Mouse (Mus musculus): ENCODE measurements around the gene Hist1h2bn. TPM values are rescaled to one million over a fixed set of nuclear protein-coding genes. Genes with fewer than 3 reads are reported as not detected.
"Not testable (repeated sequence)": the region's sequence is repeated elsewhere in the genome, so short reads cannot be mapped to it uniquely, and the experiment has no call there.

Gene Hist1h2bn
- polyA plus RNA-seq, 1 experiment from 2014 or later = 5.8 TPM

DNA sequence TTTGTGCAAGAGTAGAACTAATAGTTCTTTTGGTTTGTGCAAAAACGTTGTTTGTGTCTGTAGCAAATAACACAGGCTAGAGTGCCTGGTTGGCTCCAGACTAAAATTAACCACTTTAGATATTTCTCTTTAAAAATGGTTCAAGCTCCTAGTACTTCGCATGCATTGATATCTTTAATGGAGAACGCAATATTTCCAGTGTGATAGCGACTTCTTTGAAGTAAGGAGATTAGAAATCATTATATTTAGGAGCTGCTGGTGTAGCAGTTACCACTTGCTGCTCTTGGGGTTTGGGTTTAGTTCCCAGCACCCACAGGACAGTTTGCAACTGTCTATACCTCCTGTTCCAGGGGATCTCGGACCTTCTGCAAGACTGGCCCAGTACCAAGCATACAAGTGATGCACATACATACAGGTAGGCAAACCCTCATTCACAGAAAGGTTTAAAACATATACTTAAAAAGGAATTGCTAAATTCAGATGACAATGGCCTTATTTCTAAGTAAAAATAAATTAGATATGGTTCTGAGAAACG lies 27.2 kb downstream of the Hist1h2bn start:
- H3K4me1 ChIP-seq (replicated peaks; ENCODE audit: control insufficient read depth, insufficient read depth, low read length) = peaks cover 30% of the 10 kb centered on the region
- H3K36me3 ChIP-seq (ENCODE audit: control insufficient read depth, insufficient read depth, low read length) = no peaks in the 10 kb centered on the region
- WGBS = 40% methylated on average over 6 of the region's 6 CpGs
- H3K27me3 ChIP-seq (ENCODE audit: control insufficient read depth, insufficient read depth, low read depth, low read length) = no peaks in the 10 kb centered on the region
- peak overlapping the region; percentile 98 for H3K27ac ChIP-seq (ENCODE audit: low read length)
- H3K4me2 ChIP-seq (ENCODE audit: low read depth, low read length) = peak overlapping the region; percentile 77
- no peaks in the 10 kb centered on the region for H3K9me3 ChIP-seq (ENCODE audit: control insufficient read depth, low read length)
- ATAC-seq (ENCODE audit: low read depth) = no peak
- H3K4me3 ChIP-seq (ENCODE audit: low read length) = peak overlapping the region; percentile 72
- H3K9ac ChIP-seq (ENCODE audit: low read length) = peak overlapping the region; percentile 89

- H3K36me3 ChIP-seq (ENCODE audit: control insufficient read depth, insufficient read depth, low read length) = no peaks in the 10 kb centered on the region
- peaks cover 31% of the 10 kb centered on the region for H3K4me1 ChIP-seq (replicated peaks; ENCODE audit: control insufficient read depth, insufficient read depth, low read length)
- ATAC-seq (ENCODE audit: low read depth) = no peak
- 81% methylated on average over 1 of the region's 1 CpGs for WGBS
- H3K9ac ChIP-seq (ENCODE audit: low read length) = no peak overlapping the region
- no peaks in the 10 kb centered on the region for H3K27me3 ChIP-seq (ENCODE audit: control insufficient read depth, insufficient read depth, low read depth, low read length)
- no peak overlapping the region for H3K4me3 ChIP-seq (ENCODE audit: low read length)
- H3K4me2 ChIP-seq (ENCODE audit: low read depth, low read length) = no peak overlapping the region
- H3K9me3 ChIP-seq (ENCODE audit: control insufficient read depth, low read length) = no peaks in the 10 kb centered on the region
- no peak overlapping the region for H3K27ac ChIP-seq (ENCODE audit: low read length)
Observed at GRCm38 (mm10) chr13:21781639-21782038, 27.7 kb downstream of the Hist1h2bn start.

DNA sequence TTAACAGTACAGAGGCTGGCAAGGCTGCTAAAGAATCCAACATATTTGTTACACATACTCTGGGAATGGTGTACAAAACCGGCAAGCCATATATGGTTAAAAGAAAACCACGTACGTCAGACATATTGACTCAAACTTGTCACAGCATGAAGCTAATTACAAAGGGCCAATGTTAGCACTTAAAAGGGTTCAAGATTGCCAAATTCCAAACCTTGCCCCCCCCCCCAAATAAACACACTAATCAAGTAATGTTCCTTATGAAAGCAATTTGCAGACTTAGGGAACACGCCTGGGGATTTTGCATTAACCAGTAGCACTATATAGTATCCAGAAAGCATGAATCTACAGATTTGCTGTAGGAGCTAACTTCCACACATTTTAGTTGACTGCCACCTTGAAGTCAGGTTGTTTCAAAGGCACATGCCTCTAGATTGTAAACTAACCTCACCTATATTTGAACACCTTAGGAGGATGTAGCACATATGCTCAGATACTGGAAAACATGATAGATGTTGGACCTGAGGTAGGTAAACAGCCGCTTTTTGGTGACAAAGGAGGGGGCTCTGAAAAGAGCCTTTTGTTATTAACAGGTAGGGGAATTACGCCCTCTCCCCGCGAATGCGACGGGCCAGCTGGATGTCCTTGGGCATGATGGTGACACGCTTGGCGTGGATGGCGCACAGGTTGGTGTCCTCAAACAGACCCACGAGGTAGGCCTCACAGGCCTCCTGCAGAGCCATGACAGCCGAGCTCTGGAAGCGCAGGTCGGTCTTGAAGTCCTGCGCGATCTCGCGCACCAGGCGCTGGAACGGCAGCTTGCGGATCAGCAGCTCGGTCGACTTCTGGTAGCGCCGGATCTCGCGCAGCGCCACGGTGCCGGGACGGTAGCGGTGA lies 28.7 kb downstream of the Hist1h2bn start:
- Histone ChIP-seq H3K9ac (ENCODE audit: low read length) (peak overlapping the region; percentile 60), H3K4me3 (ENCODE audit: low read length) (peak overlapping the region; percentile 41), H3K4me2 (ENCODE audit: low read depth, low read length) (peak overlapping the region; percentile 69), H3K27ac (ENCODE audit: low read length) (peak overlapping the region; percentile 94), H3K4me1 (replicated peaks; ENCODE audit: control insufficient read depth, insufficient read depth, low read length) (peaks cover 31% of the 10 kb centered on the region)
- not testable (repeated sequence) for H3K27me3 ChIP-seq (ENCODE audit: control insufficient read depth, insufficient read depth, low read depth, low read length); ATAC-seq (ENCODE audit: low read depth); H3K9me3 ChIP-seq (ENCODE audit: control insufficient read depth, low read length); H3K36me3 ChIP-seq (ENCODE audit: control insufficient read depth, insufficient read depth, low read length)
- 1% methylated on average over 16 of the region's 35 CpGs for WGBS

DNA sequence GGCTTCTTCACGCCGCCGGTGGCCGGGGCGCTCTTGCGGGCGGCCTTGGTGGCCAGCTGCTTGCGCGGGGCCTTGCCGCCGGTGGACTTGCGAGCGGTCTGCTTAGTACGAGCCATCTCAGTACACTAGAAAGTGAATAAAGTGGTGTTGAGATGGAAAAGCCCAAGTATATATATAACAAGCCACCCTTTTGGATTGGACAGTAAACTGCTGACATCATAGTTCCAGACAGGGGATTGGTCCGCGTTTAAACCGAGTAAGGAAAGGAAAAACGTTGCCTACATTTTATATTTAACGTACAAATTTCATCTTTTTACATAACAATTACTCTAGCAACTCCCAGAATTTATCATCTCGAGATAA lies 29.3 kb downstream of the Hist1h2bn start, which contains the start of gene Hist1h3i:
TSS of gene Hist1h3i (minus strand) at position 116 of the 363 bp plus-strand sequence.
- Histone ChIP-seq H3K9ac (ENCODE audit: low read length) (peak within 1 kb of the TSS; percentile 61), H3K4me1 (replicated peaks; ENCODE audit: control insufficient read depth, insufficient read depth, low read length) (peaks cover 32% of the 10 kb centered on the region), H3K36me3 (ENCODE audit: control insufficient read depth, insufficient read depth, low read length) (no peaks in the 10 kb centered on the region), H3K27ac (ENCODE audit: low read length) (peak within 1 kb of the TSS; percentile 94), H3K4me2 (ENCODE audit: low read depth, low read length) (peak within 1 kb of the TSS; percentile 69), H3K4me3 (ENCODE audit: low read length) (peak within 1 kb of the TSS; percentile 41), H3K27me3 (ENCODE audit: control insufficient read depth, insufficient read depth, low read depth, low read length) (no peaks in the 10 kb centered on the region), H3K9me3 (ENCODE audit: control insufficient read depth, low read length) (no peaks in the 10 kb centered on the region)
- peak; percentile 69 for ATAC-seq (ENCODE audit: low read depth)
- under 1% methylated on average over 11 of the region's 20 CpGs for WGBS

DNA sequence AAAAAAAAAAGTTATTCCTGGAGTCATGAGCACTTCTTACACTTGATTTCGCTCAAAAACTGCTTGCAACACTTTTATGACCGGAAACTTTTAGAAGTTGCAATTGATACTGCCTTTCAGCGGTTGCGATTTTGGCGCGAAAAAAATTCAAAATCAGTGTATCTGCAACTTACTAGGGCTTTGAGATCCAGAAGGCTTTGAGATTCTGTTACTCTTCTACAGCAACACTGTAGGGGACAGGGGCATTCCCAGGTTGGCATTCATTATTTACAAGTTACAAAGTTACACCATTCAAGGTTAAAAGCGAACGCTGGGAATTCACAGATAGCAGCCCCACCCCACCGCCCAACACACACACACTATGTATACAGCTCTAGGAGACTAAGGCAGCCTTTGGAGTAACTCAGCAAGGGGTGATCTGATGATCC lies 29.8 kb downstream of the Hist1h2bn start:
- Histone ChIP-seq H3K4me3 (ENCODE audit: low read length) (peak overlapping the region; percentile 41), H3K9me3 (ENCODE audit: control insufficient read depth, low read length) (no peaks in the 10 kb centered on the region), H3K27ac (ENCODE audit: low read length) (peak overlapping the region; percentile 94), H3K4me2 (ENCODE audit: low read depth, low read length) (peak overlapping the region; percentile 66), H3K36me3 (ENCODE audit: control insufficient read depth, insufficient read depth, low read length) (no peaks in the 10 kb centered on the region), H3K4me1 (replicated peaks; ENCODE audit: control insufficient read depth, insufficient read depth, low read length) (peaks cover 32% of the 10 kb centered on the region), H3K9ac (ENCODE audit: low read length) (peak overlapping the region; percentile 61), H3K27me3 (ENCODE audit: control insufficient read depth, insufficient read depth, low read depth, low read length) (no peaks in the 10 kb centered on the region)
- WGBS = 1% methylated on average over 9 of the region's 9 CpGs
- ATAC-seq (ENCODE audit: low read depth) = no peak

GRCm38 (mm10) chr13:21784311-21784710 lies 30.4 kb downstream of the Hist1h2bn start:
- no peaks in the 10 kb centered on the region for H3K9me3 ChIP-seq (ENCODE audit: control insufficient read depth, low read length)
- H3K4me2 ChIP-seq (ENCODE audit: low read depth, low read length) = peak overlapping the region; percentile 66
- peak overlapping the region; percentile 41; the same call in 1 of the 2 replicates for H3K4me3 ChIP-seq (ENCODE audit: low read length)
- H3K4me1 ChIP-seq (replicated peaks; ENCODE audit: control insufficient read depth, insufficient read depth, low read length) = peaks cover 32% of the 10 kb centered on the region
- ATAC-seq (ENCODE audit: low read depth) = no peak
- peak overlapping the region; percentile 94 for H3K27ac ChIP-seq (ENCODE audit: low read length)
- H3K27me3 ChIP-seq (ENCODE audit: control insufficient read depth, insufficient read depth, low read depth, low read length) = no peaks in the 10 kb centered on the region
- WGBS = 29% methylated on average over 6 of the region's 6 CpGs
- H3K36me3 ChIP-seq (ENCODE audit: control insufficient read depth, insufficient read depth, low read length) = no peaks in the 10 kb centered on the region
- H3K9ac ChIP-seq (ENCODE audit: low read length) = peak overlapping the region; percentile 61

GRCm38 (mm10) chr13:21786189-21786898 lies 32.4 kb downstream of the Hist1h2bn start:
- 1% methylated on average over 8 of the region's 8 CpGs for WGBS
- peak overlapping the region; percentile 64 for H3K9ac ChIP-seq (ENCODE audit: low read length)

DNA sequence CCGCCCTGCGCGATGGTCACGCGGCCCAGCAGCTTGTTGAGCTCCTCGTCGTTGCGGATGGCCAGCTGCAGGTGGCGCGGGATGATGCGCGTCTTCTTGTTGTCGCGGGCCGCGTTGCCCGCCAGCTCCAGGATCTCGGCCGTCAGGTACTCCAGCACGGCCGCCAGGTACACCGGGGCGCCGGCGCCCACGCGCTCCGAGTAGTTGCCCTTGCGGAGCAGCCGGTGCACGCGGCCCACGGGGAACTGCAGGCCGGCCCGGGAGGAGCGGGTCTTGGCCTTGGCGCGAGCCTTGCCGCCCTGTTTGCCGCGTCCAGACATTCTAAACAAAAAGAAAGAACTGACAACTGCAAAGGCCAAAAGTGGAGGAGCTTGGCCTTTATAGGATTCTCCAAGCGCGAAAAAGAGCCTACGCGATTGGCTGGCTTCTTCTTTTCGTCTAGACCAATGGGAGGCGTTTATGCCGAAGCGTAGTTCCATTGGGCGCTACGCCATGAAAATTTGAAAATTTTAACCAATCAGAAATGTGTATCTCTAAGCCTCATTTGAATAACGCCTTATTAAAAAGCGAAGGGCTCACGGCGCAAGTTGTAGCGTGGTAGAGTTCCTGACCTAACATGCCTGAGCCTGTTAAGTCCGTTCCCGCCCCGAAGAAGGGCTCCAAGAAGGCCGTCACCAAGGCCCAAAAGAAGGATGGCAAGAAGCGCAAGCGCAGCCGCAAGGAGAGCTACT lies 33.1 kb downstream of the Hist1h2bn start, which contains the start of the genes Hist1h2an and Hist1h2bp:
TSS of gene Hist1h2an (minus strand) at position 320 of the 731 bp plus-strand sequence.
TSS of gene Hist1h2bp (plus strand) at position 563 of the 731 bp plus-strand sequence.
- not testable (repeated sequence) for H3K27me3 ChIP-seq (ENCODE audit: control insufficient read depth, insufficient read depth, low read depth, low read length); H3K9me3 ChIP-seq (ENCODE audit: control insufficient read depth, low read length); H3K36me3 ChIP-seq (ENCODE audit: control insufficient read depth, insufficient read depth, low read length)
- H3K27ac ChIP-seq (ENCODE audit: low read length) = peak within 1 kb of the TSS; percentile 91
- H3K4me1 ChIP-seq (replicated peaks; ENCODE audit: control insufficient read depth, insufficient read depth, low read length) = peaks cover 32% of the 10 kb centered on the region
- peak within 1 kb of the TSS; percentile 64 for H3K9ac ChIP-seq (ENCODE audit: low read length)
- H3K4me2 ChIP-seq (ENCODE audit: low read depth, low read length) = peak within 1 kb of the TSS; percentile 62
- H3K4me3 ChIP-seq (ENCODE audit: low read length) = peak within 1 kb of the TSS; percentile 47
- WGBS = under 1% methylated on average over 33 of the region's 63 CpGs
- peak; percentile 93 for ATAC-seq (ENCODE audit: low read depth)

More at GRCm38 (mm10) chr13:21786189-21786898, 32.4 kb downstream of the Hist1h2bn start:
- H3K27me3 ChIP-seq (ENCODE audit: control insufficient read depth, insufficient read depth, low read depth, low read length) = no peaks in the 10 kb centered on the region
- H3K4me2 ChIP-seq (ENCODE audit: low read depth, low read length) = peak overlapping the region; percentile 62
- H3K4me3 ChIP-seq (ENCODE audit: low read length) = peak overlapping the region; percentile 47
- no peak for ATAC-seq (ENCODE audit: low read depth)
- H3K27ac ChIP-seq (ENCODE audit: low read length) = peak overlapping the region; percentile 91
- H3K36me3 ChIP-seq (ENCODE audit: control insufficient read depth, insufficient read depth, low read length) = no peaks in the 10 kb centered on the region
- no peaks in the 10 kb centered on the region for H3K9me3 ChIP-seq (ENCODE audit: control insufficient read depth, low read length)
- H3K4me1 ChIP-seq (replicated peaks; ENCODE audit: control insufficient read depth, insufficient read depth, low read length) = peaks cover 33% of the 10 kb centered on the region
